Mouse (Mus musculus) embryonic facial prominence, embryonic 14.5 days (tissue): ENCODE results near the gene Ifrd2. TPM values are rescaled to one million over a fixed set of nuclear protein-coding genes. Genes with fewer than 3 reads are reported as not detected.
"Not testable (repeated sequence)": the region's sequence is repeated elsewhere in the genome, so short reads cannot be mapped to it uniquely, and the experiment has no call there.

Source experiments
- ATAC-seq: fragments of 200-750 bp; cut with Nextera tagmentation; 2 replicates; pipeline ENCODE4 v1.8.0; 2017; ENCODE audit warnings: low read depth, moderate number of reproducible peaks, moderate TSS enrichment
- DNase-seq: peaks from one replicate; pipeline ENCODE4 v3.0.0-alpha.2; 2015; ENCODE audit warnings: low spot score
- H3K27ac ChIP-seq: fragments of 300-500 bp; sonication (generic); replicated peaks from 2 replicates; pipeline ENCODE4 v1.5.1; 2014; ENCODE audit warnings: low read depth, mild to moderate bottlenecking, low read length, moderate library complexity
- H3K27me3 ChIP-seq: fragments of 300-500 bp; sonication (generic); replicated peaks from 2 replicates; pipeline ENCODE4 v1.6.1; 2014; ENCODE audit warnings: low read length; ENCODE audit not compliant: control insufficient read depth, insufficient read depth
- H3K36me3 ChIP-seq: fragments of 300-500 bp; sonication (generic); 2 replicates; pipeline ENCODE4 v1.6.1; 2014; ENCODE audit warnings: low read length, mixed read lengths; ENCODE audit not compliant: control insufficient read depth, insufficient read depth
- H3K4me1 ChIP-seq: fragments of 300-500 bp; sonication (generic); 2 replicates; pipeline ENCODE4 v1.6.1; 2014; ENCODE audit warnings: antibody characterized with exemption, low read length; ENCODE audit not compliant: control insufficient read depth, insufficient read depth
- H3K4me2 ChIP-seq: fragments of 300-500 bp; sonication (generic); 2 replicates; pipeline ENCODE4 v1.6.1; 2014; ENCODE audit warnings: low read depth, mild to moderate bottlenecking, low read length, moderate library complexity, mixed read lengths
- H3K4me3 ChIP-seq: fragments of 300-500 bp; sonication (generic); 2 replicates; pipeline ENCODE4 v1.5.1; 2014; ENCODE audit warnings: low read depth, mild to moderate bottlenecking, low read length
- H3K9ac ChIP-seq: fragments of 300-500 bp; sonication (generic); 2 replicates; pipeline ENCODE4 v1.6.1; 2014; ENCODE audit warnings: low read depth, mild to moderate bottlenecking, low read length, moderate library complexity, mixed read lengths
- H3K9me3 ChIP-seq: fragments of 300-500 bp; sonication (generic); 2 replicates; pipeline ENCODE4 v1.6.1; 2016; ENCODE audit warnings: low read length; ENCODE audit not compliant: control insufficient read depth
- WGBS: fragments of 180-500 bp; shearing (Covaris S2); extraction: QIAGEN DNeasy Blood & Tissue Kit; methylation state at CpG from one replicate; pipeline ENCODE4 v1.1.7; 2014; 5-methylcytosine and 5-hydroxymethylcytosine counted together
- polyA plus RNA-seq: library from polyadenylated mRNA; unstranded; fragments of >200 nt; fragmentation: Nextera tagmentation; extraction: Ambion mirVana; gene quantifications from 2 replicates; pipeline ENCODE4 v1.2.1, GENCODE M21; 2014

Gene Ifrd2
- polyA plus RNA-seq, 1 experiment from 2014 or later, result 46.7 TPM

- H3K27me3 ChIP-seq, result no peaks in the 10 kb centered on the region
- H3K4me3 ChIP-seq, result peak overlapping the region; percentile 83
- no peak; the same call in 1 of the 2 replicates for ATAC-seq
- DNase-seq, result peak; percentile 81
- WGBS, result under 1% methylated on average over 23 of the region's 23 CpGs
- peak overlapping the region; percentile 90 for H3K4me2 ChIP-seq
- peaks cover 36% of the 10 kb centered on the region for H3K36me3 ChIP-seq
- H3K9ac ChIP-seq, result peak overlapping the region; percentile 92
- H3K4me1 ChIP-seq, result peaks cover 43% of the 10 kb centered on the region
- H3K27ac ChIP-seq, result peak overlapping the region; percentile 98
- H3K9me3 ChIP-seq, result no peaks in the 10 kb centered on the region
Measured at GRCm38 (mm10) chr9:107555031-107555457, 32.4 kb upstream of the Ifrd2 start.

DNA sequence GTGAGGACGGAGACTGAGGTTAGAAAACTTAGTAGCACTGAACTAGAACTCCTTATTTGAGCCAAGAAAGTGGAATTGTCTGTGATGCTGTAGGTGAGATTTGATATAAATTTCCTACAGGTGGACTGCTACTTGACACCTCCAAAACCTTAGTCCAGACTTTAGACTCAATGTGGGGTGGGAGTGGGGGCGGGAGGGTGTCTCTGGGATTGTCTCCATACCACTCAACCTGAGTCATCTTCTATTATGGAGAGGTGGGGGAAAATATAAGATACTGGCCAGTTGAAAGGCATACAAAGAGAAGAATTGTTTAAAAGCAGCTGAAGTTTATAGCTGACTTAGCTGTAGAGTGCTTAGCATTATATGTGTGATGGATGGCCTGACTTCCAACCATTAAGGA is 31.7 kb upstream of the Ifrd2 start:
- no peaks in the 10 kb centered on the region for H3K27me3 ChIP-seq
- H3K27ac ChIP-seq, result peak overlapping the region; percentile 98
- peaks cover 42% of the 10 kb centered on the region for H3K36me3 ChIP-seq
- H3K9me3 ChIP-seq, result no peaks in the 10 kb centered on the region
- WGBS, result 42% methylated on average over 2 of the region's 2 CpGs
- H3K4me3 ChIP-seq, result peak overlapping the region; percentile 83
- ATAC-seq (no peak), DNase-seq (no peak)
- H3K4me2 ChIP-seq, result peak overlapping the region; percentile 90
- H3K4me1 ChIP-seq, result peaks cover 43% of the 10 kb centered on the region
- H3K9ac ChIP-seq, result peak overlapping the region; percentile 92

- no peak for ATAC-seq
- WGBS, result 69% methylated on average over 3 of the region's 3 CpGs
- no peaks in the 10 kb centered on the region for H3K27me3 ChIP-seq
- H3K9me3 ChIP-seq, result no peaks in the 10 kb centered on the region
- H3K4me2 ChIP-seq, result peak overlapping the region; percentile 90
- H3K27ac ChIP-seq, result no peak overlapping the region
- H3K4me3 ChIP-seq, result peak overlapping the region; percentile 83
- H3K9ac ChIP-seq, result peak overlapping the region; percentile 92; the same call in 1 of the 2 replicates
- DNase-seq, result no peak
- H3K36me3 ChIP-seq, result peaks cover 49% of the 10 kb centered on the region
- peaks cover 37% of the 10 kb centered on the region for H3K4me1 ChIP-seq
Measured at GRCm38 (mm10) chr9:107556346-107556745, 31.1 kb upstream of the Ifrd2 start.

DNA sequence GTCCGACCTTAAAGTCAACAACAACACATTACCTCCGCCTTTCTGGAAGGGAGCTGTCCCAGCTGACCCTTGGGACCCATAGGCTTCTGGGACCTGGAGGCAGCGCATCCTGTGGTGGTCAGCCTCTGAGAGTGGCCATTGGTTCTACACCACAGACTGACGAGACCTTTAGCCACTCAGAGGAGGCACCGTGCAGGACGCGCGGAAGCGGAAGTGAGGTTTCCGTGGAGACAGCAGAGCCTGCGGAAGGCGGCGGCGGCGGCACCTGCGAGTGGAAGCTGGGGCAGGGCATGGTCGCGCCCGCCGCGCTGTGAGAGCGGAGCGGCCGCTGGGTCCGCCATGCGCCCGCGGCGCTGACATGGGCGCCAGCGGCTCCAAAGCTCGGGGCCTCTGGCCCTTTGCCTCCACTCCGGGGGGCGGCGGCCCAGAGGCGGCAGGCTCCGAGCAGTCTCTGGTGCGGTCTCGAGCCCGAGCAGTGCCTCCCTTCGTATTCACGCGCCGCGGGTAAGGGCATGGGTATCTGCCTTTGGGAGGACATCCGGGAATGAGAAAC is 24.3 kb upstream of the Ifrd2 start, which contains the start of gene Tusc2:
TSS of gene Tusc2 (plus strand) at position 227 of the 553 bp plus-strand sequence.
- Histone ChIP-seq H3K4me1 (peaks cover 17% of the 10 kb centered on the region), H3K9ac (peak within 1 kb of the TSS; percentile 83), H3K4me2 (peak within 1 kb of the TSS; percentile 84), H3K36me3 (peaks cover 65% of the 10 kb centered on the region), H3K9me3 (no peaks in the 10 kb centered on the region), H3K27ac (peak within 1 kb of the TSS; percentile 35; the same call in 1 of the 2 replicates), H3K4me3 (peak within 1 kb of the TSS; percentile 83), H3K27me3 (no peaks in the 10 kb centered on the region)
- DNase-seq, result peak; percentile 97
- peak; percentile 96 for ATAC-seq
- whole genome bisulfite sequencing, result 0% methylated on average over 26 of the region's 46 CpGs

GRCm38 (mm10) chr9:107565556-107565955 is 21.9 kb upstream of the Ifrd2 start:
- H3K4me1 ChIP-seq, result peaks cover 25% of the 10 kb centered on the region
- peak overlapping the region; percentile 10; the same call in 1 of the 2 replicates for H3K4me2 ChIP-seq
- not testable (repeated sequence) for DNase-seq, H3K9ac ChIP-seq, H3K9me3 ChIP-seq, H3K27me3 ChIP-seq, ATAC-seq, H3K27ac ChIP-seq
- 0 out of 2 replicates have a peak overlapping the region, but pooled peaks have one; percentile 1 for H3K4me3 ChIP-seq
- 46% methylated on average over 5 of the region's 5 CpGs for WGBS
- peaks cover 42% of the 10 kb centered on the region for H3K36me3 ChIP-seq

GRCm38 (mm10) chr9:107566041-107566709 is 21.3 kb upstream of the Ifrd2 start:
- ATAC-seq (no peak), DNase-seq (peak; percentile 73)
- H3K4me3 ChIP-seq, result 0 out of 2 replicates have a peak overlapping the region, but pooled peaks have one; percentile 1
- peaks cover 32% of the 10 kb centered on the region for H3K4me1 ChIP-seq
- no peaks in the 10 kb centered on the region for H3K9me3 ChIP-seq
- peaks cover 42% of the 10 kb centered on the region for H3K36me3 ChIP-seq
- H3K9ac ChIP-seq, result no peak overlapping the region
- H3K4me2 ChIP-seq, result peak overlapping the region; percentile 10; the same call in 1 of the 2 replicates
- no peaks in the 10 kb centered on the region for H3K27me3 ChIP-seq
- H3K27ac ChIP-seq, result no peak overlapping the region; the same call in 1 of the 2 replicates
- WGBS, result 59% methylated on average over 15 of the region's 15 CpGs

DNA sequence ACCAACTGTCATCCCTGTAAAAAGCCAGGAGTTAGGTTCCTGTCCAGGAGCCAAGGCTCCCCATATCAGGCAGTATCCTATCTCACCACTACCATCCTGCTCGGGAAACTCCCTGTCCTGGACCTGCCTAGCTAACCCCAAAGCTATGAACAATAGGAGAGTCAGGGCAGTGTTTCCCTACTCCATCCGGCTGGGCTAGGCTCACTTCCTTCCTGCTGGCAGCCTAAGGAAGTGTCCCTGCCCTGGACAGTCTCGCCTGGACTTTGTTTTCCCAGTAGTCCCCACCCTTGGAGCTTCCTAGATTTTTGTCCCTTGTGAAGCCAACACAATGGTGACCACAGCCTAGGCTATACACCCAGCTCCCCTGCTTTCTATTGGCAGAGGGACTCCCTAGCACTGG is 20.6 kb upstream of the Ifrd2 start:
- peaks cover 41% of the 10 kb centered on the region for H3K36me3 ChIP-seq
- no peak for DNase-seq
- peaks cover 32% of the 10 kb centered on the region for H3K4me1 ChIP-seq
- 0 out of 2 replicates have a peak overlapping the region, but pooled peaks have one; percentile 63 for H3K4me2 ChIP-seq
- H3K27me3 ChIP-seq, result no peaks in the 10 kb centered on the region
- WGBS, result 51% methylated on average over 3 of the region's 3 CpGs
- no peak overlapping the region for H3K9ac ChIP-seq
- no peak overlapping the region for H3K4me3 ChIP-seq
- ATAC-seq, result no peak
- H3K9me3 ChIP-seq, result no peaks in the 10 kb centered on the region
- peak overlapping the region; percentile 88 for H3K27ac ChIP-seq

- WGBS, result 9% methylated on average over 18 of the region's 18 CpGs
- H3K4me2 ChIP-seq, result peak within 1 kb of the TSS; percentile 63
- peaks cover 45% of the 10 kb centered on the region for H3K36me3 ChIP-seq
- H3K27ac ChIP-seq, result peak within 1 kb of the TSS; percentile 88
- peak within 1 kb of the TSS; percentile 52 for H3K4me3 ChIP-seq
- no peaks in the 10 kb centered on the region for H3K27me3 ChIP-seq
- no peaks in the 10 kb centered on the region for H3K9me3 ChIP-seq
- no peak for ATAC-seq
- H3K9ac ChIP-seq, result peak within 1 kb of the TSS; percentile 66
- peaks cover 32% of the 10 kb centered on the region for H3K4me1 ChIP-seq
- no peak for DNase-seq
Measured at GRCm38 (mm10) chr9:107567702-107568319, 19.6 kb upstream of the Ifrd2 start, which contains the start of gene Hyal2. Gene Hyal2 (plus strand): TSS chr9:107567945.
